Mouse (Mus musculus) liver, embryonic 14.5 days (tissue): ENCODE measurements around the gene Smlr1.

Experiments used
- CTCF ChIP-seq: IDR thresholded peaks from 2 replicates; pipeline ENCODE4 v1.5.1; 2016; ENCODE audit warnings: antibody characterized with exemption, low read depth, control low read depth
- EP300 ChIP-seq: IDR thresholded peaks from 2 replicates; pipeline ENCODE4 v1.6.1; 2016; ENCODE audit warnings: antibody characterized with exemption, low read depth

- no peak for TF ChIP-seq CTCF
- no peak for TF ChIP-seq EP300
Observed at GRCm38 (mm10) chr10:25531335-25531734, 4.7 kb downstream of the Smlr1 start.
